Mouse (Mus musculus) ovary, adult 10 weeks (tissue): ENCODE data around the gene Nme8. TPM values are rescaled to one million over a fixed set of nuclear protein-coding genes. Genes with fewer than 3 reads are reported as not detected.

Experiments
- polyA plus RNA-seq: library from polyadenylated mRNA; stranded (reverse); fragments of 350-450 nt; fragmentation: Illumina TruSeq; extraction: RNeasy Lipid Tissue Mini Kit (QIAGEN cat#74804); gene quantifications from one replicate; pipeline ENCODE4 v1.2.3, GENCODE M21; 2014

Nme8 gene
- polyA plus RNA-seq: not detected

GRCm38 (mm10) chr13:19697790-19698189 is at the start of gene Nme8:
Nme8 (minus strand) TSS chr13:19697794.

GRCm38 (mm10) chr13:19622573-19623227 is 74.9 kb downstream of the Nme8 start, which contains the start of gene Sfrp4:
Sfrp4 (plus strand) TSS chr13:19623104.

GRCm38 (mm10) chr13:19619216-19619927 is 78.2 kb downstream of the Nme8 start, which contains the start of gene Epdr1:
Epdr1 (minus strand) TSS chr13:19619927.

Other genes with a start within 250 kb of the Nme8 start
- 43.4 TPM for gene Epdr1, start 77.9 kb downstream of the Nme8 start, polyA plus RNA-seq
- gene Sfrp4, start 74.7 kb downstream of the Nme8 start, polyA plus RNA-seq: 155 TPM
- 5.1 TPM for gene Gpr141, start 126.5 kb upstream of the Nme8 start, polyA plus RNA-seq